Mouse (Mus musculus) CD4-positive, CD25-positive, alpha-beta regulatory T cell, adult 4 months (primary cell): Measurements from ENCODE around the gene Glyatl3. TPM values are rescaled to one million over a fixed set of nuclear protein-coding genes. Genes with fewer than 3 reads are reported as not detected.

ENCODE experiments used
- ATAC-seq: one replicate; pipeline ENCODE4 v1.8.0; 2017
- polyA plus RNA-seq, 2 experiments: library from polyadenylated mRNA; unstranded; fragments of 100-300 nt; shearing (Covaris generic); gene quantifications; one replicate each; pipeline ENCODE4 v1.2.1; 2017

Gene Glyatl3
- polyA plus RNA-seq, result not detected

DNA sequence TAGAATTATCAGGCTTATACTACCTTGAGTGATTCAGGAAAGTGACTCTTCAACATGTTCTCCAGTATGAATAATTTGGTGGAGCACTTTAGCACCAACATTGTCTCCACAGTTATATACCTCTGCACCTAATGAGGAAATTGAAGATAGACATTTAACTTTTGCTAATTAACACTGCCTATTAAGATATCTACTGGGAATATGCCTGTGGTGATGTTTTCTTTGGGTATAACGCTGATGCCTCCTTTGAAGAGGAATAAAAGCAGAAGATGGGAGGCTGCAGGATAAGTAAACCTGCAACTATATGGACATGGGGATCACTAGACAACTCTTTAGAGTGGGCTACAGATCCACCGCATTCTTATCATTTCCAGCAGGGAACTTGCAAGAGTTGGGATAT, at the start of gene Glyatl3:
TSS of gene Glyatl3 (minus strand) at position 101 of the 400 bp plus-strand sequence.
- ATAC-seq, result no peak

DNA sequence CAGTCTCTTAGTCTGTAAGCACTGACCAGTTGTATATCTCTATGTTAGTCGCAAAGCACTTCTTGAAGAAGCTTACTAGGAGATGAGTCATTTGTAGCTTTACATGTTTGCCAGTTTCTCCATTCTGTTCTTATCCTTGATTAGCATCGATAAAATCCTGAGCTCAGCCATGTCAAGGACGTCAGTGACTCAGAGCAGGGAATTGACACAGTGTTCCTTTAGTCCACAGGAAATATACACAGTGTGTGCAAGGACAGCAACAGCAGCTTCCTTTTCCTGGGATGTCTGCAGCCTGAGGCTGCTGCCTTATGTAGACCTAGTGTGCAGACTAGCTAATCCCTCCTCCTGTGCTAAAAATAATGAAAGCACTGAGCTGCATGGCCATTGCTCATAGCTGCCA, 34.4 kb upstream of the Glyatl3 start:
- ATAC-seq, result no peak

DNA sequence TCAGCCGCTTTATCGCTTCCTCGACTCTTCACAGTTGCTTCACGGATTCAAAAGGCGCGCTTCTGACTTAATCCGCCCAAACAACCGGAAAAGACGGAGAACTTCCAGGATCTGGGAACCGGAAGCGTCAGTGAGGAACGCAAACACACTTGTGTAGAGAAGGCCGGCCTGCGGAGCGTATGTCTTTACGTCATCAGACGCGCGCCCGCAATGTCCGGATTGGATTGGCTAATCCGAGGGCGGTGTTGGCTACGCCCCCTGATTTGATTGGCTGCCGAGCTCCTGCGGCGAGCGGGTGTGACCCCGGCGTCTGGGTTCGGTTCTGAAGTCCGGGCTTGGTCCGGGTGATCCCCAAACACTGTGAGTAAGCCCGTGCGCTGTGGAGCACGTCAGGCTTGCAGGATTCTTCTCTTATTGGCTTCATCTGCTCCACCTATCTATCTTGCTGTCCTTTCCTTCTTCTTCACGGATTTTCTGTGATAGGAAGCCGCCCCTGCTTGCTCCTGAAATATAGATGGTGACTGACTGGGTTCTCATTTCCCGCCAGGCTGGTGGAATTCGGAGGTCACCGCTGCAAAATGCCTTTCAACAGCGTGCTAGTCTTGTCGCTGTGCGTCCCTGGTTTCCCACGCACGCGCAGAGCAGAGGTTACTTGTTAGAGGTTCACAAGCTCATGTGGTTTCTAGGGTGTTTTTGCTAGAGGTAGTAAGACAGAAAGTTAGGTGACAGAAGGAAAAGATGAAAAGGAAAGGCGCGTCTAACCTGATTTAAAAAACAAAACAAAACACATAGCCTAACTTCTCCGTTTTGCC, 20.5 kb upstream of the Glyatl3 start, which contains the start of the genes Mut and Cenpq:
TSS of gene Mut (plus strand) at position 266 of the 812 bp plus-strand sequence.
TSS of gene Cenpq (minus strand) at position 628 of the 812 bp plus-strand sequence.
- ATAC-seq, result peak; percentile 93

DNA sequence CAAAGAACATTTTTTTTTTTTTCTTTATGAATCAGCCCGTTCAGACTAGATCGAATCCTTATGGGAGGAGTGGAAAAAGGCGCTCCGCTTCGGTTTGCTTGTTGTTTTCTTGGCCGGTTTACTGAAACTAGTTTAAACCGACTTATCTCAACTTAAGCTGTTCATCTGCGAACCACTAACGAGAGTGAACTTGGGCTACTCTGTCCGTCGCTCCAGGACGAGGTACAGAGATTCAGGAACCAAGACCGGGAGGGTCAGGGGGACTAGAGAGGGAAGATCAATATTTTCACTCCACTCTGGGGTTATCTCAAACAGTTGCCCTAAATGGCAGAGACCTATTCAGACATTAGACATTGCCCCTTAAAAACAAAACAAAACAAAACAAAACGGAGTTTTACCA, 19.8 kb upstream of the Glyatl3 start:
- ATAC-seq, result peak; percentile 3

DNA sequence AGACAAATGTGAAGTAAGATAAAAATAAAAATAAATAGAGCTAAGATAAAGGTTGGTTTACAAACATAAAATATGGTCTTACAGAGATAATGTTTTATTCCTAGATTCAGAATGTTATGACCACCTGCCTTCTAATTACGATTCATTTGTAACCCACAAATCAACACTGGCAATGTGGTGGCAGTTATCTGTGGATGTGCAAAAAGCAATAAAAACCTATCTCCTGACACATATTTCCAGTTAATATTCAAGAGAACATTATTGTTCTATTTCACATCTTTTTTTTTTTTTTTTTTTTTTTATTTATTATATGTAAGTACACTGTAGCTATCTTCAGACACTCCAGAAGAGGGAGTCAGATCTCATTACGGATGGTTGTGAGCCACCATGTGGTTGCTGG, 1.3 kb upstream of the Glyatl3 start:
- no peak for ATAC-seq

DNA sequence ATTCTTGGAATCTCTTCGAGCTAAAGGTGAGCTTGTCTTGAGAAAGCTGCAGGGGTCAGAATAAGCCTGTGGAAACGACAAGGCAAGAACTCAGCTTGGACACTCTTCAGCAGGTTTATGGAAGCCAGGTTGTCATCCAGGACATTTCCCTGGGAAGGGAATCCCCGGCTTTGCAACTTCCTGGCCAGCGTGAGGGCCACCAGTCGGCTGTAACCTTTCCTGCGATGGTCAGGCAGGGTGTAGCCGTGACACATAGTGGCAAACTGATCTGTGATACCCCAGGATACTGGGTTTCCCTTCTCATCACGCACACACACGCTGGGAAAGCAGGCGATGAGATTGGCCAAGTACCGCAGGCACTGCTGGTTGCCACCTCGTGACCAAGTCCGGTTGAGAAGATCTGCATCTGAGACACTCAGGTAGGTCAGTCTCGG, 9.4 kb downstream of the Glyatl3 start:
- no peak for ATAC-seq

DNA sequence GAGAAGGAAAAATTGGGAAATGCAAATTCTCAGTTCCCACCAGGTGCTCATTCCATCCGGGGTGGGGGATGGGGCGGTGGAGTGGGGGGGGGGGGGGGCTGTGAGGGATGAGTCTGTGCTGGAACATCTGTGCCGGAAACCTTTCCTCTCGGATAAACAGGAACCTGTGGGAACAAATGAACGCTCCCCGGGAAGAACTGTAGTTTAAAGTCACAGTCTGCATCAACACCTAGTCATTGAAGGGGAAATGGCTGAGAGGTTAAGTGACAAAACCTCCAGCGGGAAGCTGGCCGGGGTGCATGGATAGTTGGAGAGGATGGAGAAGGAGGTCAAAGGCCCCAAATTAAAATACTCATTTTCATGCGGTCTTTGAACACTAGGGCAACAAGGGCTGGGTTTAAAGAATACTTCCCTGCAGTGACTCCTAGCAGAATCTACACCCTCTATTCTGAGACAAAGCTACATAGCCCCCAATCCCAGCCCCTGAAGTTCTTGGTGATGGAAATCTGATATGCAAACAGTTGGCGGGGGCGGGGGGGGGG, 10.0 kb downstream of the Glyatl3 start:
- ATAC-seq, result no peak

DNA sequence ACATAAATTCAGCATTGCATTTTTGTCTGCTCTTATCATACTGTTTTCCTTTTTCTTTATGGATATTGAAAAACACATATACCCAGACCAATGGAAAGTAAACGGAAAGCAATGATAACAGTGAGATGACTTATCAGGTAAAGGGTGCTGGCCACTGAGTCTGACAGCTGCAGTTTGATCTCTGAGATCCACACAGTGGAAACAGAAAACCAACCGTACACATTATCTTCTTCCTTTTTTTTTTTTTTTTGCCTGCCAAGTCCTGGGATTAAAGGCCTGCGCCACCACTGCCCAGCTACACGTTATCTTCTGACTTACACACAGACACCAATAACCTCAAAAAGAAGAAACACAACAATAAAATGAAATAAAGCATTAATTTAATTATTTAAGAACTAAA, 10.8 kb downstream of the Glyatl3 start:
- ATAC-seq, result no peak

DNA sequence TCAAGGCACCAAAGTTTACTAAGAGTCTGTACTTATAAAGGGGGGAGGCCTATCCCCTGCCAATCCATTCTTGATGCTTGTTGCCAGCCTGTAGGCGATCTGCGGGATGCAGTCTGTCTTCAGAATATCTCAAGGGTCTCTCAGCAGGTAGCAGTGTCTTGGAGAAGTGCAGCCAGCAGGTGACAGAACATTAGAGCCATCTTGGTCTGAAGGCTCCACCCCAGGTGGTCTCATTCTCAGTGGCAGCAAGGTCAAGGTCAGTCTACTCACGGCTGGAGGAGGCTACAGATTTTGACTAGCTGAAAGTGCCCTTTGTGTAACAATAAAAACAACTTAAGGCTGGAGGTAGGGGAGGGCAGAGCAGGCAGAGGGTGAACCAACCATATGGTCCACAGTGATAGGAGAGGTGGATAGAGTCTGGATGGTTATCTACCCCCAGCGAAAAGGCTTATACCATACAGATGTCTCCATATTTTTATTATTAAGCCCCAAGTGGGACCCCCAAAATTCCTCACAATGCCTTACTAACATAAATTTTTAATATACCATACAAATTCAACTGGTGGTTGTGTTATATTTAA, 14.3 kb downstream of the Glyatl3 start:
- ATAC-seq, result no peak

DNA sequence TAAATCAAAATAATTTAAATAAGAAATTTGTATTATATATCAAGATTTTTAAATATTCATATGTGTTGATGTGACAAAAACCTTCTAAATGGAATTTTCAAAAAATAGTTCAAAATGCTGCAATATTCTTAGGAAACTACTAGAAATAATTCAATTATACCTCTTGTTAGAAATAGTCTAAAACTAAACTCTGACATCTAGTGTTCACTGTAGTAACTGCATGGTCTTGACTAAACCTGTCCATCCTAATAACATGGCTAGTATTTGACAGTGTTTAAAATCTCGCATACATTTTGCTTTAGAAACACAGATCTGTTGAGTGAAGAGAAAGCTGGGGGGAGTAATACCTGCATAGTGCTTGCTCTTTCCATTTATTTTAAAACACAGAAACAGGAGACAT, 17.3 kb downstream of the Glyatl3 start:
- no peak for ATAC-seq

DNA sequence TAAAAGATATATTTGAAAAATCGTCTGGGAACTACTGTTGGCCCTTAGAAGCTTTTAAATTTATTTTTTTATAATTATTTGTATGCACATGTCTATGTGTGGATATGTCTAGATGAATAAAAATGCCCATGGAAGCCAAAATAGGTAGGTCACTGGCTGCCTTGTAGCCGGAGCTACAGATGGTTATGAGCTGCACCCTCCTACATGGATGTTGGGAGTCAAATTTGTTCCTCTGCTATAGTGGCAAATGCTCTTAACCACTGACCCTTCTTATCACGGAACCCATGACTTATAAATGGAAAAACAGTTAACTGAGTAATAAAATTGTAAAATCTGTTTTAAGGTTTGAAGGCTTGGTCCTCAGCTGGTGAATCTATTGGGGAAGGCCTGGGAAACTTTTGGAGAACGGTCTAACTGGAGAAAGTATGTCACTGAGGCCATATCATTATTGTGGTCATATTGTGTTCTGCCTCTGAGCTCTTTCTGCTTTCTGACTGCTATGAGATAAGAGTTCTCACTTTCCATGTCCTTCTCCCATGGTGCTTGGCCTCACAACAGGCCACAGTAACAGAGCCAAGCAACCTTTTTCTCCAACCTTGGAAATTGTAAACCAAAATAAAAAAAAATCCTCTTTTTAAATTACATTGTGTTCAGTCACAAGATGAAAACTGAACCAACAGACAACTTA, 26.2 kb downstream of the Glyatl3 start:
- no peak for ATAC-seq

DNA sequence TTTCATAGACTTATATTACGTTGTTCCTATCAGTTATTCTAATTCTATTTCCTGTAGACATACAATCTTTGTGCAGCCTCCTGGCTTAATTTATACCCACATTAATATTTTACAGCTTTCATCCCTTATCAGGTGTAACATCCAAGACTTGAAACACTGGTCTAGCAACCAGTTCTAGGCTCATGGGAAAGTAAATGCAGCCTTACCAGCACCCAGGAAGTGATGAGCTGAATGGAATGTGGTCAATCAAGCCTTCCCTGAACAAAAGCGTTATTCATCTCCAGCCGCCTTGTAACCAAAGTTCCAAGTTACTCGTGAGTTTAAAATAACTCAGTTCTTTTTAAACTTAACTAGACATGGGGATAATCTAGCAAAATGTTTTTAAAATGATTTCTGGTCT, 29.0 kb downstream of the Glyatl3 start:
- no peak for ATAC-seq

DNA sequence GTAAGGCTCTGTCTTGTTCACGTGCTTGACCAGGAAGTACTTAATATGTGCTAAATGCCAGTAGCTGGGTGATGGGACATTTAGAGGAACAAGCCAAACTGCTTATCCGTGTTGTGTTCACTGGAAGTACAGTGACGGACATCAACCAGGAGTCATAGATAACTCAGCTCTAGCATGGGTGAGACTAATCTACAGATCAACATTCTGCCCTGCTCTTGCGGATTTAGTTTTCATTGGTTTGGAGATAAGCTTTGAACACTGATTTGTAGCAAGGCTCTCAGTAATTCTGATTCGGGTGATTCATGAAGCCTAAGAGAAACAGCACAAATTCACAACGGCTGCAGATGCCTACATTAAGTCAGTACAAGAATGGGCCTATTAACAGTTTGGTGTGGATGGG, 32.0 kb downstream of the Glyatl3 start:
- no peak for ATAC-seq

DNA sequence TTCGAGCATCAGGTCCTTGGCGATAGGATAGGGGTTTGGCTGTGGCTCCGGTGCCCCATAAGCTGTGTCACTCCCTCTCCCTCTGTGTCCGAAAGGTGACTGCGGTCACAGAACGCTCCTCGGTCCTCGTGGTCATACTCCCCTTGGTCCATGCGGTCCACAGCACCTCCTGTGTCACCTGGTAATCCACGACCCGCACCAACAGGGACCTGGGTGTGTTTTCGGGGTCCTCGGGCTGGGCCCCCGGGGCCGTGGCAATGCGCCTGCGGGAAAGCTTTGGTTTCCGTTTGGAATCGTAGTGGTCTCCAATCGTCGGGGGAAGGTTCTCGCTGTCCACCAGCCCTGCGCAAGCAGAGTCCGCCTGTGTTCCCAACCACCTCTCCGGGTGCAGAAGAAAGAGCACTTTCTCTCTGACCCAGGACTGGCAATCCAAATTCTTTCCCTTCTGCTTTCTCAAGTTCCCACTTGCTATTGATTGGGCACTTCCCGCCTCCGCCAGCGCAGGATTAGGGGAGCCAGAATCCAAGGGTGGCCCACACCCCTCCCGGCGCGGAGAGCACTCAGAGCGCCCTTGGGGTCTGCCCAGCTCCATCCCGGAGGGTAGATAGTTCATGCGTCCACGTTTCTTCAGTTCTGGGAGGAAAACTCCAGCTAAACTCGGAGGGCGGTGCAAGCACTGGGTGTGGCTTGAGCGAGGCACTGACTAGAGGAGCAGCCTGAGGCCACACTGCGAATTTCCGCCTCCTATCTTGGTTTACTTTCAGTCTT, 34.0 kb downstream of the Glyatl3 start, which contains the start of gene 9130008F23Rik:
TSS of gene 9130008F23Rik (minus strand) at position 636 of the 768 bp plus-strand sequence.
- ATAC-seq, result peak; percentile 41

DNA sequence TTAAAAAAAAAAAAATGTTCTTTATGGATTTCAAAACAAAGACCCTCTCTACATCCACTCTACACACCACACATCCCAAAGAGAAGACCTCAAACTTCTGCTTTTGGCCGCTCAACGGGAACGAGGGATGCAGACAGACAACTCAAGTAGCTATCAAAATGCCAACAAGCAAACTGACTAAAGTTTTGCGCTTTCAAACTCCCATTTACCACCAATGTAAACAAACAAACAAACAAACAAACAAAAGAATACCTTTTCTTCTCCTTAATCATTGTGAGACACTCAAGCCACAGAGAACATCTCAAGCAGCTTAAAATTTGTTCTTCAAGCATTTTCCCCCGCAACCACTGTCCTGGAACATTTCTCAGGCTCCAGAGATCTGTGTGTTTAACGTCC, 34.6 kb downstream of the Glyatl3 start:
- no peak for ATAC-seq

DNA sequence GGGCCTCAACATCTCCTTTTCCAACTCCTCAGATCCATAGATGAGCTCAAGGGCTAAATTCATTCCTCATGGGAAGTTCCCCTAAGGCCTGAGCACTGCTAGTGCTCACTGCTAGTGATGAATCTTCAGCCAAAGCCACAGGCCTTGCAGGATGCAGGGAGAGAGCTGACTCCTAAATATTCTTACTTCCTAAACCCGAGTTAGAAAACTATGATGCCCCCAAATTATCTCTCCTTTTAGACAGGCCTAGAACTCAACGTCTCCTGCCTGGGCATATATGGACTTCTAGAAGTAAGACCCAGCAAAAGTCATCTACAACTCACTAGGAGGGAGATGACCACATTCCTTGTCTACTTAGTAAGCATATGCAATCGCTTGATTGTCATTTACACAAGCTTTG, 36.4 kb downstream of the Glyatl3 start:
- no peak for ATAC-seq

DNA sequence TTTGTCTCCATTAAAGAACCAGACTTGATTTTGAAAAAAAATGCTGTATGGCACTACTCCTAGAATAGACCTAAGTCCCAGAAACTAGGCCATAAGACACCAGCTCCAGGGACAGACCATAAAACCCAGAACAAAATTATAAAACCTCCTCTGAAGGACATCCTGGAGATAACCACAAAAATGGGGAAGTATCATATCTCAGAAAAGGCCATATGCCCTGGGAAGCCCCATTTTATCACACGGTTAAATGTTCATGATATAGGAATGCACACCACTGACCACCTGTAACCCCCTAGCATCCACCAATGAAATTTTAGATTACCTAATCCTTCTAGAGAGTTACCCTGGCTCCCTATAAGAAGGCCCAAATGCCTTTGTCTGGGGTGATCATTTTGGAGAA, 38.6 kb downstream of the Glyatl3 start:
- ATAC-seq, result no peak

DNA sequence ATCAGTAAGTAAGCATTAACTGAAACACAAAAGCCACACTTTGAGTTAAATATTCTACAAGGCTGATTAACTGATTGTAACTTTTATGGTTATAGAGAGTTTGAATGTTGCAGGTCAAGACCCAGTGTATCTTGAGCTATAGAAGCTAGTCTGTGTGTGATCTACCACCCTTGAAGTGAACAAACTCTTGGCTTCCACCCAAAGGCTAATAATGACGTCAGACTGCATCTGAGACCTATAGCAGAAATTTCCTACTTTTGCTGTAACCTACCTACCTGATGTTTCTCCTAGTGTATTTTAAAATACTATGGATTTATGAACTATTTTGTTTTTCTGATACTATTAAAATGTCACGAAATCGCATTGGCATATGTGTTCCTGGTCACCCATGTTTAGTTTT, 39.4 kb downstream of the Glyatl3 start:
- ATAC-seq, result no peak

DNA sequence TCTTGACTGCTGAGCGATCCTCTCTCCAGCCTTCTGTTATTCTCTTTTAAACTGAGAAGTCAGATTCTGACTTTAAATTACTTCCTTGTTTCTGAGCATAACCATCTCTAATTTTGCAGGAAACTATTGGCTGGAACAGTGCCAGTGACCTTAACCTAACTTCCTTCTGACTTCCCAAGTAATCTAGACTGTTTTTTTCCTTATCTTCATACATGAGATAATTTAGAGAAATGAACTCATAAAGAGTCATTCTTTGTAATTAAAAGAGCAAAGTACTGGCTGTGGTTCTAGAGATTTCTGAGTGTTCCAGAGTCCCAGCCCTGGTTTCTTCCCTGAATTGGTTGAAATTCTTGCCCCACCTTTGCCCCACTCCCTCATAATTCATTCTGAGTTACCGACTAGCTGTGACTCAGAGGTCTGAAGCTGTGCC, 40.6 kb downstream of the Glyatl3 start:
- ATAC-seq, result no peak

DNA sequence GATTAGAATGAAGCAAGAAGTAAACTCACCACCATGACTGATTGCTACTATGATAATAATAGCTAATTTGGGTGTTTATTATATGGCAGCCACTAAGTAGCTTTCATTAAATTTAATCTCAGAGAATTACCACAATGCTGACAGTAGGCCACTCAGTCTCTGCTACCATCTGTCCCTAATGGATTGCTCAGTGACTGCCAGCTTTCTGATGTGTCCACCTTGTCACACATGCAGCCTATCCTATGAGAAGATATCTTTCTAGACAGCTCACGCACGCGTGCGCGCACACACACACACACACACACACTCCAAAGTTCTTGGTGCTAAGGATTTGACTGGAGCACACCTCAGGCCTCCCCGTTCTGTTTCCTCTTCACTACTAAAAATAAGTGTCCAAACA, 41.5 kb downstream of the Glyatl3 start:
- no peak for ATAC-seq

DNA sequence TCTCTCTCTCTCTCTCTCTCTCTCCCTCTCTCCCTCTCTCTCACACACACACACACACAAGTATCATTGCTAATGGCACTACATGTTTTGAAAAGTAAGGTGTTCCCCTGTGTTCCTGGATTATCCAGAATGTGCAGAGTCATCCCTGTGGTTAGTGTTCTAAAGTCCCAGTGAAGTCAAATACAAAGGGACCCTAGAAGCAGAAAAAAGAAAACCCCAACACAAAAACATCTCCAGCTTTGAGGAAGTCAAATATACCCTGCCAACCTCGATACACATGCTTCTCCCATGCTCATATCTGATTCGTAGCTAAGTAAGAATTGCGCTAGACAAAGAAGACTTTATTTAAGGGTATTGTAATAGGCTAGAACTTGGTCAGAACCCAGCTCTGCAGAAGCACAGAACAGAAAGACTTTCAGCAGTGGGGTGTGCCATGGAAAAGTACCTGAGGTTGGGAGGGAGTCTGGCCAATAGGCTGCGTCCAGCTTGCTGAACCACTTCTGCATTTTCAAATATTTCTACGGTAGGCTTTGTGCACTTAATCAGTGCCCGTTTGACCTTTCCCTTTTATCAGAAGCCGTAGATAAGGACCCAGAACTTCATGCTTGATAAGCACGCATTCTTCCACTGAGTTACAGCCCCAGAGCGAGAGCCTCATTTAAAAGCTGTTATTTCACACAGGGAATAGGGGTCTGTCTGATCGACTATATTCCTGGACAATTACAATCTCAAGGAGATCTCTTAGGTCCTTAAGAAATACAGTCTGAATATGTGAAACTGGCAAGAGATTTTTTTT, 45.0 kb downstream of the Glyatl3 start:
- ATAC-seq, result no peak

DNA sequence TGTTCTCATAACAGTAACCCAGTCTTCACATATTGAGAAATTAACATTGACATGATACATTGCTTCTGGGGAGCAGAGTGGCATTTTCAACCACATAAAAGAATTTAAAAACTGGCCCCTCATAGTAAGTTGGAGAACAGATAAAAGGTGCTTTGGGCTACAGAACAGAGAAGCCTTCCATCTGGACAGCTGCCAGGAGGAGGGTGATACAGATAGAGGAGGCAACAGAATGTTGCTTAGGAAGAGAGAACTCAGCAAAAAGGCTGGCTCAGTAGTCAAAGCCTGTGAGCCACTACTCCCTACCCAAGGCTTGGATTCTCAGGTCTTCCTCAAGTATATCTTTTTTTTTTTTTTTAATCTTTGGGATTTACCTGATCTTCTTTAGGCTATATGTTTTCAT, 59.1 kb downstream of the Glyatl3 start:
- ATAC-seq, result no peak
